Mouse (Mus musculus) ovary, postnatal 36 days (tissue): ENCODE data around the gene Olfr1564.
"Not testable (repeated sequence)": the region's sequence is repeated elsewhere in the genome, so short reads cannot be mapped to it uniquely, and the experiment has no call there.

Experiments used
- DNase-seq: peaks from one replicate; pipeline ENCODE4 v3.0.0; 2022; ENCODE audit warnings: low spot score, mixed read lengths

The Olfr1564 gene

DNA sequence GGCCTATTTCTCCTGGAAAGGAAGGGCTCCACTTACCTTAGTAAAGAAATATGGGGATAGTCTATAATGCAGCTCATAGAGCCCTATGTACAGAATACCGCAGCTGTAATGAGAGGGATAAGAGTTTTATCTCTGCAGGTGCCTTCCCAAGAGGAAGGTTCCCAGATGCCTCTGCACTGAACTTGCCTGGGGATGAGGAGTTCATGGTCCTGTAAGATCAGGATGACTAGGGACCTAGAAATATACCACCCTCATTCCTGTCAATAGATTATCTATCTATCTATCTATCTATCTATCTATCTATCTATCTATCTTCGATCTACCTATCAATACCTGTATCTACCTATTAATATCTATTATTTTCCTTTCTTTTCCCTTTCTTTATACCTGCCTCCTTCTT is at the start of gene Olfr1564:
Gene Olfr1564, minus strand, starts transcription at position 101 of the 400 bp plus-strand sequence.
- no peak for DNase-seq

DNA sequence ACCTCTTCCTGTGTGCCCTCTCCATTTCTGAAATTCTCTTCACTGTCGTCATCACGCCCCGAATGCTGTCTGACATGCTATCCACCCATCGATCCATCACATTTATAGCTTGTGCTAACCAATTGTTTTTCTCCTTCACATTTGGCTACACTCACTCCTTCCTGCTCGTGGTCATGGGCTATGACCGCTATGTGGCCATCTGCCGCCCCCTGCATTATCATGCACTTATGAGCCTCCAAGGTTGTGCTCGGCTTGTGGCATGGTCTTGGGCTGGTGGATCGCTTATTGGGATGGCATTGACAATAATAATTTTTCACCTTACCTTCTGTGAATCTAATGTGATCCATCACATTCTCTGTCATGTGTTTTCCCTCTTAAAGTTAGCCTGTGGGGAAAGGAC is 47.4 kb upstream of the Olfr1564 start:
- DNase-seq, result no peak

DNA sequence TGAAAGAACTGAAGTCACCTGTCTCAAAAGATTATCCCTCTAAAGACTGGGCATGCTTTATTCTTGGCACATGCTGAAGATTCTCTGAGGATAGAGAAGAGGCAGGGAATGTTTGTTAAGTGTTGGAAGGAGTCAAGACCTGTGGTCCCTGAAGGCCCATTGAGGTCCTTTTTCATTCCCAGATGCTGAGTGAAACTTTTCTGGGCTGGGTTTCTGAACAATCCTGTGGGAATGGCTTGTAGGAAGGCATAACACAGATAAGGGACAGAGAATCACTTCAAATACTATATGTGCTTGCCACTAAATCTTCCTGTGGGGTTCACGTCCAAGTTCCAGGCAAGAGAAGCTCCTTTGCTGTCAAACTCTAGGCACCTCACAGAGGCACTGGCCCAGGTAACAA is 42.9 kb upstream of the Olfr1564 start, which contains the start of gene Olfr63:
Gene Olfr63, plus strand, starts transcription at position 301 of the 400 bp plus-strand sequence.
- DNase-seq, result no peak

DNA sequence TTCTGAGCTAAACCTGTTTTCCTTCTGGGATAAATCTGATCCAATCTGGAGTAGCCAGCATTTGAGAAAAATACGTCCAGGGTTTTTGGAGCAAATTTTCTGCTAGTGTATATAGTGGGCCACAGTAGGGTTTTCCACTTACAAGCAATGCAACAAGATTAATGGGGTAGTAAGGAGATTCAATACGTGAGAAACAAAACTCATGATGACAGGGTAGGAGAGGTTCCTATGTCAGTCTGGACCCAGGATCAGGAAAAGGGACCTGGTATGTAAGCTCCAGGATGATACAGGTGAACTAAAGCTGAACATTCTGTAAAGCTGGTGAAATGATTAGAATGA is 33.8 kb upstream of the Olfr1564 start:
- DNase-seq, result not testable (repeated sequence)

DNA sequence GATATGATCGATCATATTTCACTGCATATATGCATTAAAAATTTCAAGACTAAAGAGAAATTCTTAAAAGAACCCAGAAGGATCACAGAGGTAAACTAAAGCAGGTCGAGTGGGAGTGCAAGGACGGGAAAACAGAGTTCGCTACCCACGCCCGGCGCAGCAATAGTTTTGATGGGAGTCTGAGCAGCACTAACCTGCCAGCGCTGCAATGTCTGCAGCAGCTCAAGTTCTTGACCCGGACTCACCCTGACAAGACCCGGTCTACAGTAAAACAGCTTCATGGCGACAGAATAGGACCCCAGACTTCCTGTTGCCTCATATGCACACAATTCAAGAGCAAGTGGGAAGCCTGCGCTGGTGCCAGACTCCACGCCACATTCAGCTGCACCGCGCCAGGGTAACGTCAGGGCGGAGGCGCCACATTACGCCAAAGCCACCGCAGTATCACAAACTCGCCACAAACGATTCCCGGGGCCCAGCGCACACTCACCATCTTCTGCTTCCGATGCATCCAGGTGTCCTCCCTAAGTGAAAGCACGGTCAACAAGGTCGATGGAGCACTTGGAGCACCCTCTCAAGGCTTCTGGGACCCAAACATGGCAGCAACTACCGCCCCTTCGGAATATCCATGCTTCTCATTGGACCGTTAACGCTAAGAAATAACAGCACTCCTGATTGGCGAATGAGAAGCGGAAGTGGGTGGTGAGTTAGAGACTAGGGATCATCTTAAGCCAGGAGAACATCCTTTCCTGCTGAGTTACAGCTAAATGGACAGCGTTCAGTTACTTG is 33.2 kb upstream of the Olfr1564 start, which contains the start of gene Zfp955a:
Gene Zfp955a, minus strand, starts transcription at position 616 of the 789 bp plus-strand sequence.
- not testable (repeated sequence) for DNase-seq

DNA sequence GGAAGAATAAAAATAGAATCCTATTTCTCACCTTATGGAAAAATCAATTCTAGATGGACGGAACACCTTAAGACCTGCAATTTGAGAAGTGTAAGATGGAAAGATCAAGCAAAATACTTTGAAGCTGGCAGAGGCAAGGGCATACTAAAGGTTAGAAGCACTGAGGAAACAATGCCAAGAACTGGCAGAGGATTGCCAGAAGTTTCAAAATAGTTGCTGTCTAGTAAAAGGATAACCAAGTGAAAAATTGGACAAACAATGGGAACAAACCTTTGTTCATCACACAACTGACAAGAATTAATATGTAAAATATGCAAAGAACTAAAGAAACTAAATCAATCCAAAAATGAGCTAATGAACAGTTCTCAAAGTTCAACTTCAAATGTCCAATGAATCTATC is 15.2 kb upstream of the Olfr1564 start:
- not testable (repeated sequence) for DNase-seq

DNA sequence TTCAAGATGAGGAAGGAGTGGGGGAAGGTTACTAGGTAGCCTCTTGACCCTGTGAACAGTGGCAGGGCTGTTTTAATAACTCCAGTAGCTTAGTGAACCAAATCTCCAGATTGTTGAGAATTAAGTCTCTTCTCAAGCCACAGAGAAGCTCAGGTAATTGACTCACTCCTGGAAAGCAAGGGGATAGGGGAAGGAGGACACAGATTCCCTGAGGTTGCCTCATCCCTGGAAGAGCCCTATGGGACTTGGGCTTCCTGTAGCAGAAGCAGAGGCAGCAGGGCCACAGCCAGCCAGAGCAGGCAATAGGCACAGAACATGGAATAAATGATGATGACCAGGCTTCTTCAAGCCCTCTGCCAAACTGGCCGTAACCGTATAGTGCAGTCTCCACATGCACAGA is 30.5 kb downstream of the Olfr1564 start, which contains the start of gene Olfr239:
Gene Olfr239, plus strand, starts transcription at position 301 of the 400 bp plus-strand sequence.
- not testable (repeated sequence) for DNase-seq

DNA sequence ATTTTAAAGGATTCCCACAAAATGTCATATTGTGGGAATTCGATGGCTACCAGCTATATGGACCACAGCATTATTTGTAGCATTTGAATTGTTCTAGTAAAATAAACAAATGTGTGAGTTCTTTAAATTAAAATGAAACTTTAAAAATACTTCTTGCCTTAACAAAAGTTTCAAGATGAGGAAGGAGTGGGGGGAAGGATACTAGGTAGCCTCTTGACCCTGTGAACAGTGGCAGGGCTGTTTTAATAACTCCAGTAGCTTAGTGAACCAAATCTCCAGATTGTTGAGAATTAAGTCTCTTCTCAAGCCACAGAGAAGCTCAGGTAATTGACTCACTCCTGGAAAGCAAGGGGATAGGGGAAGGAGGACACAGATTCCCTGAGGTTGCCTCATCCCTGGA is 53.3 kb downstream of the Olfr1564 start, which contains the start of gene Olfr55:
Gene Olfr55, plus strand, starts transcription at position 301 of the 400 bp plus-strand sequence.
- DNase-seq, result not testable (repeated sequence)
